Mouse (Mus musculus) forebrain, embryonic 13.5 days (tissue): ENCODE data around the gene Intu. TPM values are rescaled to one million over a fixed set of nuclear protein-coding genes. Genes with fewer than 3 reads are reported as not detected.

ENCODE experiments used
- ATAC-seq: fragments of 200-750 bp; cut with Nextera tagmentation; 2 replicates; pipeline ENCODE4 v1.8.0; 2017
- H3K27ac ChIP-seq: fragments of 300-500 bp; sonication (generic); 2 replicates; pipeline ENCODE4 v1.5.1; 2015; ENCODE audit warnings: inconsistent platforms, mild to moderate bottlenecking, moderate library complexity
- H3K27me3 ChIP-seq: fragments of 300-500 bp; sonication (generic); 2 replicates; pipeline ENCODE4 v1.6.1; 2015; ENCODE audit warnings: mild to moderate bottlenecking, inconsistent platforms
- H3K36me3 ChIP-seq: fragments of 300-500 bp; sonication (generic); 2 replicates; pipeline ENCODE4 v1.6.1; 2015; ENCODE audit warnings: mild to moderate bottlenecking, inconsistent platforms; ENCODE audit not compliant: poor library complexity, severe bottlenecking
- H3K4me1 ChIP-seq: fragments of 300-500 bp; sonication (generic); 2 replicates; pipeline ENCODE4 v1.6.1; 2015; ENCODE audit warnings: inconsistent platforms
- H3K4me2 ChIP-seq: fragments of 300-500 bp; sonication (generic); 2 replicates; pipeline ENCODE4 v1.6.1; 2015; ENCODE audit warnings: inconsistent platforms, mild to moderate bottlenecking, moderate library complexity
- H3K4me3 ChIP-seq: fragments of 300-500 bp; sonication (generic); 2 replicates; pipeline ENCODE4 v1.5.1; 2015; ENCODE audit warnings: mild to moderate bottlenecking, inconsistent platforms
- H3K9ac ChIP-seq: fragments of 300-500 bp; sonication (generic); 2 replicates; pipeline ENCODE4 v1.6.1; 2015; ENCODE audit warnings: mild to moderate bottlenecking, inconsistent platforms
- H3K9me3 ChIP-seq: fragments of 300-500 bp; sonication (generic); replicated peaks from 2 replicates; pipeline ENCODE4 v1.6.1; 2016; ENCODE audit warnings: inconsistent platforms
- WGBS: fragments of 180-500 bp; shearing (Covaris S2); methylation state at CpG from one replicate; pipeline ENCODE4 v1.1.7; 2015; 5-methylcytosine and 5-hydroxymethylcytosine counted together
- polyA plus RNA-seq: library from polyadenylated mRNA; unstranded; fragments of >200 nt; fragmentation: Nextera tagmentation; extraction: Ambion mirVana; gene quantifications from 2 replicates; pipeline ENCODE4 v1.2.1, GENCODE M21; 2015

Gene Intu
- polyA plus RNA-seq, 1 experiment from 2014 or later: 4.2 TPM

DNA sequence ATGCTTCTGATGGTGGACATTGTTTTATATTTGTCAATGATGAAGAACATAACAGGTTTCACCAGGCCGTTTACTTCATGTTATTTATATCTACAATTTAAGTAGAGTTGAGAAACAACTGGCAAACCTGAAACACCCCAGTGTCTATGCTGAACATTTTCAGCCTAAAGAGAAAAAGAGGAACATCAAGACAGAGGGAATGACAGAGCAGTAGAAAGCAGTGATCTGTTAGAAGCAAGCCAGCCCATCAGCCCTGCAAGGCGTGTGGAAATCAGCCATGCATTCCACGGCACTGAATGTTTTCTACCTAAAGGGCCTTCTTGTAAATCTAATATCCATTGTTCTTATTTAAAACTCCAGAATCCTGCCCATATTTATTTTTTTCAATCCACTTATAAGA, 12.8 kb upstream of the Intu start:
- WGBS: 78% methylated on average over 3 of the region's 3 CpGs
- 0 out of 2 replicates have a peak, but pooled peaks cover 4% of the 10 kb centered on the region for H3K27me3 ChIP-seq

GRCm38 (mm10) chr3:40519555-40519954, 11.5 kb upstream of the Intu start:
- Histone ChIP-seq H3K36me3 (no peaks in the 10 kb centered on the region), H3K4me2 (no peak overlapping the region), H3K27me3 (0 out of 2 replicates have a peak, but pooled peaks cover 4% of the 10 kb centered on the region), H3K4me1 (no peaks in the 10 kb centered on the region), H3K27ac (no peak overlapping the region), H3K9me3 (no peaks in the 10 kb centered on the region), H3K9ac (no peak overlapping the region), H3K4me3 (no peak overlapping the region)
- 81% methylated on average over 3 of the region's 3 CpGs for WGBS
- ATAC-seq: no peak

More for the DNA sequence above, 12.8 kb upstream of the Intu start:
- no peaks in the 10 kb centered on the region for H3K4me1 ChIP-seq
- no peak for ATAC-seq
- no peaks in the 10 kb centered on the region for H3K9me3 ChIP-seq
- no peak overlapping the region for H3K9ac ChIP-seq
- H3K36me3 ChIP-seq: no peaks in the 10 kb centered on the region
- no peak overlapping the region for H3K27ac ChIP-seq
- H3K4me2 ChIP-seq: no peak overlapping the region
- H3K4me3 ChIP-seq: no peak overlapping the region

- Histone ChIP-seq H3K4me2 (no peak overlapping the region), H3K9ac (no peak overlapping the region), H3K27ac (no peak overlapping the region), H3K27me3 (0 out of 2 replicates have a peak, but pooled peaks cover 4% of the 10 kb centered on the region), H3K36me3 (no peaks in the 10 kb centered on the region), H3K4me1 (no peaks in the 10 kb centered on the region), H3K9me3 (no peaks in the 10 kb centered on the region), H3K4me3 (no peak overlapping the region)
- no peak for ATAC-seq
- WGBS: 95% methylated on average over 3 of the region's 3 CpGs
These were observed 10.5 kb upstream of the Intu start for GRCm38 (mm10) chr3:40520567-40520966.

- H3K9ac ChIP-seq: no peak overlapping the region
- no peaks in the 10 kb centered on the region for H3K36me3 ChIP-seq
- H3K4me2 ChIP-seq: no peak overlapping the region
- 0 out of 2 replicates have a peak, but pooled peaks cover 4% of the 10 kb centered on the region for H3K27me3 ChIP-seq
- no peak overlapping the region for H3K27ac ChIP-seq
- no peak overlapping the region for H3K4me3 ChIP-seq
- ATAC-seq: no peak
- H3K9me3 ChIP-seq: no peaks in the 10 kb centered on the region
- H3K4me1 ChIP-seq: peaks cover 2% of the 10 kb centered on the region; the same call in 1 of the 2 replicates
- WGBS: 47% methylated on average over 6 of the region's 6 CpGs
These were observed 8.6 kb upstream of the Intu start for GRCm38 (mm10) chr3:40522446-40522845.

DNA sequence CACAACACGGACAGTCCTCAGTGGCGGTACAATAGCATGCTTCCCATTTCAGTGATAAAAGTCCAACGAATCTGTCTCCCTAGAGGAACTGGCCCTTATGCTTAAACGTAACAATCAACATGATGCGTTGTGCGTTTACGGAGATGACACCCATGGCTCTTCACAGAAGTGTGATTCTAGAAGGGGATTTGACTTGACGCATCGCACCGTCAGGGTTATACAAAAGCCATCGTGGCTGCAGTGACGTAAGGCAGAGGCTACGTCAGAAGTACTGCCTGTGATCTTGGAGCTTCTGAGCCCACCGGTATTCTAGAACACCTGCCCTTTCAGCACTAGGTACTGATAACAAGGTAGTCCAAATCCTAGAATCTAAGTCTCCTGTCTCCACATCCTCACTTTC, 8.2 kb upstream of the Intu start:
- Histone ChIP-seq H3K4me3 (no peak overlapping the region), H3K9ac (no peak overlapping the region), H3K9me3 (no peaks in the 10 kb centered on the region), H3K27ac (no peak overlapping the region), H3K4me2 (no peak overlapping the region), H3K27me3 (0 out of 2 replicates have a peak, but pooled peaks cover 4% of the 10 kb centered on the region), H3K36me3 (no peaks in the 10 kb centered on the region), H3K4me1 (peaks cover 6% of the 10 kb centered on the region)
- no peak for ATAC-seq
- WGBS: 77% methylated on average over 14 of the region's 14 CpGs

DNA sequence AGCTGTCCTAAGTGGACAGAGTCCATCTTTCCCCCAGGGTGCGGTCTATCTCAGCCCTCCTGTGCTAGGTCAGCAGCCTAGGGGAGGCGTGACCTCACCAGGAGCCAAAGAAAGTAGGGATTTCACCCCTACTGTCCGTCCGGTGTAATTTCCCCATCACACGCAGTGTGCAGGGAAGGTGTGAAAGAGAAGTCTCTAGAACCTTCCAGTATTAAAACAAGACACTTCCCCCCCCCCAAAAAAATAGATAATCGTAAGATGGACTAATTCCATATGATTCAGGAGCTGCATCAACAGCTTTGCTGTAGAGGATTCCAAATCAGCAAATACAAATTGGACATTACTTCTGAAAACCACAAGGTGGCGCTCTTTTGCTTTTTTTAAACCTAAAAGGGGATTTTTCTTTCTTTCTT, 7.7 kb upstream of the Intu start:
- 0 out of 2 replicates have a peak, but pooled peaks have one; percentile 46 for ATAC-seq
- Histone ChIP-seq H3K9ac (peak overlapping the region; percentile 37; the same call in 1 of the 2 replicates), H3K9me3 (no peaks in the 10 kb centered on the region), H3K36me3 (no peaks in the 10 kb centered on the region), H3K4me2 (peak overlapping the region; percentile 29; the same call in 1 of the 2 replicates), H3K27me3 (0 out of 2 replicates have a peak, but pooled peaks cover 4% of the 10 kb centered on the region), H3K27ac (no peak overlapping the region), H3K4me1 (peaks cover 11% of the 10 kb centered on the region), H3K4me3 (no peak overlapping the region)
- 12% methylated on average over 7 of the region's 7 CpGs for WGBS

DNA sequence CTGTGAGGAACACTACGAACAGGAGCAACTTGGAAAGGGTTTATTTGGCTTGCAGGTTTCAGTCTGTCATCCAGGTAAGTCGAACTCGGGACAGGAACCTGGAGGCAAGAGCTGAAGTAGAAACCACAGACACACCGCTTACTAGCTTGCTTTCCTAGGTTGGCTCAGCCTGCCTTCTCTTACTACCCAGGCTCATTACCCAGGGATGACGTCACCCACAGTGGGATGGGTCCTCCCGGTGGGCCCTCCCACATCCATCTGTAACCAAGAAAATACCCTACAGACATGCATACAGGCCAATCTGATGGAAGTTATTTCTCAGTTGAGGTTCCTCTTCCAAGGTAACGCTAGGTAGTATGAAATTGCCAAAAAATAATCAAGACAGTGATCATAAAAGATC, 6.2 kb upstream of the Intu start:
- ATAC-seq: no peak
- Histone ChIP-seq H3K4me2 (no peak overlapping the region), H3K4me3 (no peak overlapping the region), H3K9ac (no peak overlapping the region), H3K27me3 (0 out of 2 replicates have a peak, but pooled peaks cover 4% of the 10 kb centered on the region), H3K27ac (no peak overlapping the region), H3K4me1 (peaks cover 12% of the 10 kb centered on the region), H3K9me3 (0 out of 2 replicates have a peak, but pooled peaks cover 3% of the 10 kb centered on the region), H3K36me3 (no peaks in the 10 kb centered on the region)
- 81% methylated on average over 7 of the region's 7 CpGs for WGBS

DNA sequence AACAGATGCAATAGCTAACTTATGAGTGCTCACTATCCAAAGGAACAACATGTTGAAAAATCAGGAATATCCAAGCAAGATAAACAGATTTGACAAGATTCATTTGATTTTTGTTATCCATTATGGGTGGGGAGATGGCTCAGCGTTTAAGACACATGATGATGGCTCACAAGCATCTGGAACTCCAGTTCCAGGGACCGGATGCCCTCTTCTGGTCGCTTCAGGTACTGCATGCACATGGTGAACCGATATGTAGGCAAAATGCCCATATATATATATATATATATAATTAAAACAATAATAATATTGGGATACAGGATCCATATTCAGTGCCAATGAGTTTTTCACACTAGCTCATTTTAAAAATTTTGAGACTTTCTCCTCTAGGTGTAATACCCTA, 5.7 kb upstream of the Intu start:
- H3K27me3 ChIP-seq: 0 out of 2 replicates have a peak, but pooled peaks cover 4% of the 10 kb centered on the region
- H3K4me3 ChIP-seq: no peak overlapping the region
- WGBS: 21% methylated on average over 4 of the region's 4 CpGs
- no peak overlapping the region for H3K4me2 ChIP-seq
- ATAC-seq: no peak
- peaks cover 12% of the 10 kb centered on the region for H3K4me1 ChIP-seq
- no peaks in the 10 kb centered on the region for H3K36me3 ChIP-seq
- H3K9me3 ChIP-seq: 0 out of 2 replicates have a peak, but pooled peaks cover 4% of the 10 kb centered on the region
- H3K27ac ChIP-seq: no peak overlapping the region
- no peak overlapping the region for H3K9ac ChIP-seq

- ATAC-seq: no peak
These were observed 5.0 kb upstream of the Intu start for GRCm38 (mm10) chr3:40526095-40526494.

DNA sequence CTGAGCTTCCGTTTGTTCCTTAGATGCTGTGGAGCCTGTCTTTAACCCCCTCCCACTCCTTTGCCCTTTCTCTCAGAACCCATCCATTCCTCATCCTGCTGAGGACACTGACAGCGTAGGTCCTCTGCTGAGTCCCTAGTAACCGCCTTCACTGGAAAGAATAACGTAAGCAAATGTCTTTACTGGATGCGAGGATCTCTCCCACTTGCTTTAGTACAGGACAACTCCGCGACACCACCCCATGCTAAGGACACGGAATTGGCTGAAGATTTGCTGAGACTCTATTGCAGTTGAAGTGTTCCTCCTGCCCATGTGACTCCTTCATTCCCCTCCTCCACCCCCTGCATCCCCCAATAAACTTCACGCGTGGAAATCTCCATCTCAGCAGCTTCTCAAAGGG, 3.9 kb upstream of the Intu start:
- Histone ChIP-seq H3K36me3 (no peaks in the 10 kb centered on the region), H3K27ac (no peak overlapping the region), H3K27me3 (0 out of 2 replicates have a peak, but pooled peaks cover 4% of the 10 kb centered on the region), H3K9me3 (0 out of 2 replicates have a peak, but pooled peaks cover 4% of the 10 kb centered on the region), H3K4me1 (peaks cover 24% of the 10 kb centered on the region), H3K4me2 (no peak overlapping the region), H3K9ac (no peak overlapping the region), H3K4me3 (no peak overlapping the region)
- no peak for ATAC-seq
- 70% methylated on average over 10 of the region's 10 CpGs for WGBS

More at GRCm38 (mm10) chr3:40526095-40526494, 5.0 kb upstream of the Intu start:
- no peak overlapping the region for H3K4me3 ChIP-seq
- H3K27ac ChIP-seq: no peak overlapping the region
- H3K4me2 ChIP-seq: no peak overlapping the region
- no peaks in the 10 kb centered on the region for H3K36me3 ChIP-seq
- 0 out of 2 replicates have a peak, but pooled peaks cover 4% of the 10 kb centered on the region for H3K27me3 ChIP-seq
- H3K9ac ChIP-seq: no peak overlapping the region
- H3K9me3 ChIP-seq: 0 out of 2 replicates have a peak, but pooled peaks cover 4% of the 10 kb centered on the region
- peaks cover 14% of the 10 kb centered on the region for H3K4me1 ChIP-seq
- WGBS: 88% methylated on average over 3 of the region's 3 CpGs

GRCm38 (mm10) chr3:40527976-40528950, 2.8 kb upstream of the Intu start:
- H3K9ac ChIP-seq: no peak overlapping the region
- H3K36me3 ChIP-seq: no peaks in the 10 kb centered on the region
- 0 out of 2 replicates have a peak, but pooled peaks cover 4% of the 10 kb centered on the region for H3K9me3 ChIP-seq
- H3K27ac ChIP-seq: no peak overlapping the region
- no peak for ATAC-seq
- WGBS: 30% methylated on average over 9 of the region's 9 CpGs
- no peak overlapping the region for H3K4me3 ChIP-seq
- peaks cover 31% of the 10 kb centered on the region for H3K4me1 ChIP-seq
- H3K27me3 ChIP-seq: 0 out of 2 replicates have a peak, but pooled peaks cover 5% of the 10 kb centered on the region
- no peak overlapping the region for H3K4me2 ChIP-seq

- no peak overlapping the region for H3K4me2 ChIP-seq
- 78% methylated on average over 6 of the region's 6 CpGs for WGBS
- H3K9me3 ChIP-seq: 0 out of 2 replicates have a peak, but pooled peaks cover 4% of the 10 kb centered on the region
- no peaks in the 10 kb centered on the region for H3K36me3 ChIP-seq
- H3K4me3 ChIP-seq: no peak overlapping the region
- peaks cover 31% of the 10 kb centered on the region for H3K4me1 ChIP-seq
- 0 out of 2 replicates have a peak, but pooled peaks cover 5% of the 10 kb centered on the region for H3K27me3 ChIP-seq
- no peak overlapping the region for H3K27ac ChIP-seq
- no peak overlapping the region for H3K9ac ChIP-seq
- no peak for ATAC-seq
These were observed 2.1 kb upstream of the Intu start for GRCm38 (mm10) chr3:40528958-40529357.
